Mouse (Mus musculus) spleen, postnatal 4 days (tissue): Measurements from ENCODE around the gene Rab29.
A peak's percentile ranks its signal among the peaks of the same experiment; 100 is the strongest.
"Not testable (repeated sequence)": the region's sequence is repeated elsewhere in the genome, so short reads cannot be mapped to it uniquely, and the experiment has no call there.

Source experiments
- DNase-seq, 2 experiments: peaks; one replicate each; pipeline ENCODE4 v3.0.0; 2022; ENCODE audit warnings: low spot score in 2 of 2

The Rab29 gene

GRCm38 (mm10) chr1:131861811-131862210 lies 5.2 kb upstream of the Rab29 start:
- no peak for DNase-seq

GRCm38 (mm10) chr1:131865596-131865995 lies 1.4 kb upstream of the Rab29 start:
- DNase-seq, result no peak

- no peak for DNase-seq
Measured at GRCm38 (mm10) chr1:131866304-131866999, 572 bp upstream of the Rab29 start.

- DNase-seq, result no peak
Measured at GRCm38 (mm10) chr1:131867946-131868290, 894 bp downstream of the Rab29 start.

GRCm38 (mm10) chr1:131869561-131869960 lies 2.5 kb downstream of the Rab29 start:
- DNase-seq, result no peak

- no peak for DNase-seq
Measured at GRCm38 (mm10) chr1:131872856-131873255, 5.8 kb downstream of the Rab29 start.

GRCm38 (mm10) chr1:131879816-131880215 lies 12.8 kb downstream of the Rab29 start:
- no peak for DNase-seq

GRCm38 (mm10) chr1:131882787-131883186 lies 15.8 kb downstream of the Rab29 start:
- peak; percentile 19 to 71 for DNase-seq

GRCm38 (mm10) chr1:131886173-131886572 lies 19.1 kb downstream of the Rab29 start:
- no peak for DNase-seq

GRCm38 (mm10) chr1:131886641-131887040 lies 19.6 kb downstream of the Rab29 start:
- DNase-seq, result no peak

GRCm38 (mm10) chr1:131890043-131890658 lies 23.1 kb downstream of the Rab29 start:
- no peak for DNase-seq

- DNase-seq, result no peak
Measured at GRCm38 (mm10) chr1:131891436-131891835, 24.4 kb downstream of the Rab29 start.

- no peak for DNase-seq
Measured at GRCm38 (mm10) chr1:131902679-131903078, 35.7 kb downstream of the Rab29 start.

- no peak for DNase-seq
Measured at GRCm38 (mm10) chr1:131903251-131903650, 36.2 kb downstream of the Rab29 start.

- no peak for DNase-seq
Measured at GRCm38 (mm10) chr1:131905497-131905896, 38.5 kb downstream of the Rab29 start.

GRCm38 (mm10) chr1:131908456-131908855 lies 41.4 kb downstream of the Rab29 start:
- no peak for DNase-seq

GRCm38 (mm10) chr1:131909236-131909635 lies 42.2 kb downstream of the Rab29 start:
- not testable (repeated sequence) for DNase-seq

- peak; percentile 99 to 100 for DNase-seq
Measured at GRCm38 (mm10) chr1:131910001-131910648, 43.1 kb downstream of the Rab29 start, which contains the start of gene Nucks1. Gene Nucks1, plus strand, starts transcription at chr1:131910534.

GRCm38 (mm10) chr1:131910674-131911558 lies 43.9 kb downstream of the Rab29 start:
- peak; percentile 88 to 93 for DNase-seq

- no peak for DNase-seq
Measured at GRCm38 (mm10) chr1:131917634-131918033, 50.6 kb downstream of the Rab29 start.

- no peak for DNase-seq
Measured at GRCm38 (mm10) chr1:131919052-131919451, 52.0 kb downstream of the Rab29 start.

GRCm38 (mm10) chr1:131922100-131922499 lies 55.1 kb downstream of the Rab29 start:
- DNase-seq, result no peak
